Comparison of ENCODE assay signal across 11 mouse cellular contexts in genomic region chr11:117827386-117827785, GRCm38 (mm10). TPM values are rescaled to one million over a fixed set of nuclear protein-coding genes. Genes with fewer than 3 reads are reported as not detected.
A peak's percentile ranks its signal among the peaks of the same experiment; 100 is the strongest.
DNase-seq lines count a peak whose midpoint lies in the region; ATAC-seq and TF ChIP-seq lines count a peak whose summit lies in the region.
"Had no signal": no experiment of that assay in that cellular context is flagged by ENCODE, and none has a peak within 500 bp of the region (broad histone marks: within the 10 kb centered on the region; RNA-seq: fewer than 3 reads in every experiment).

No protein-coding gene starts in this region.

- no peak for TF ChIP-seq CTCF in gastrocnemius, adult 2 months (IDR thresholded peaks at IDR 0.05)

- no peak overlapping the region for H3K4me3 ChIP-seq in gastrocnemius, adult 2 months
- H3K4me3 ChIP-seq in midbrain, embryonic 10.5 days = no peak overlapping the region
- no peak overlapping the region for H3K4me3 ChIP-seq in midbrain, embryonic 13.5 days (replicated peaks)
- H3K4me3 ChIP-seq in limb, embryonic 15.5 days = no peak overlapping the region
- H3K4me3 ChIP-seq: megakaryocyte, embryonic 14.5 days had no signal

- no peak overlapping the region for H3K9ac ChIP-seq in midbrain, embryonic 13.5 days (replicated peaks)
- H3K9ac ChIP-seq in limb, embryonic 15.5 days = no peak overlapping the region

- H3K4me1 ChIP-seq in midbrain, embryonic 10.5 days = peaks cover 64% of the 10 kb centered on the region
- peaks cover 59% of the 10 kb centered on the region for H3K4me1 ChIP-seq in midbrain, embryonic 13.5 days (replicated peaks)
- H3K4me1 ChIP-seq in limb, embryonic 15.5 days = peaks cover 77% of the 10 kb centered on the region

- WGBS in midbrain, embryonic 10.5 days = 76% methylated on average over 3 of the region's 3 CpGs
- 81% methylated on average over 3 of the region's 3 CpGs for WGBS in midbrain, embryonic 13.5 days
- WGBS in limb, embryonic 15.5 days = 37% methylated on average over 3 of the region's 3 CpGs

- intact Hi-C loops in gastrocnemius, adult 2 months (cut with DNase I) = no loop called here

- ATAC-seq in midbrain, embryonic 13.5 days = no peak
- ATAC-seq in limb, embryonic 15.5 days (ENCODE audit: insufficient number of reproducible peaks, low FRiP score, low TSS enrichment, low read depth) = no peak

- H3K4me2 ChIP-seq in midbrain, embryonic 13.5 days (replicated peaks) = no peak overlapping the region
- H3K4me2 ChIP-seq in limb, embryonic 15.5 days = no peak overlapping the region

- peaks cover 19% of the 10 kb centered on the region for H3K36me3 ChIP-seq in midbrain, embryonic 10.5 days
- 0 out of 2 replicates have a peak, but pooled peaks cover 6% of the 10 kb centered on the region for H3K36me3 ChIP-seq in midbrain, embryonic 13.5 days
- no peaks in the 10 kb centered on the region; the same call in 1 of the 2 replicates for H3K36me3 ChIP-seq in limb, embryonic 15.5 days

- DNase-seq in gastrocnemius, adult 2 months = peak; percentile 18
- no peak for DNase-seq in gastrocnemius, adult 18-20 months (ENCODE audit: low spot score)
- DNase-seq in midbrain, embryonic 10.5 days (ENCODE audit: low spot score) = no peak
- peak; percentile 55 for DNase-seq in thymus, postnatal 14 days
- no peak for DNase-seq in right cerebral cortex, adult 2 months (ENCODE audit: low spot score in 2 of 2)
- no peak for DNase-seq in cerebellum, adult 11-12 months

- no peak overlapping the region for H3K27ac ChIP-seq in gastrocnemius, adult 2 months
- H3K27ac ChIP-seq in midbrain, embryonic 10.5 days (replicated peaks) = 0 out of 2 replicates have a peak overlapping the region, but pooled peaks have one; percentile 13
- H3K27ac ChIP-seq in midbrain, embryonic 13.5 days = no peak overlapping the region
- 0 out of 2 replicates have a peak overlapping the region, but pooled peaks have one; percentile 92 for H3K27ac ChIP-seq in limb, embryonic 15.5 days
- H3K27ac ChIP-seq: hindbrain, embryonic 10.5 days; kidney, postnatal 0 days had no signal

- H3K9me3 ChIP-seq in midbrain, embryonic 10.5 days (replicated peaks) = no peaks in the 10 kb centered on the region
- no peaks in the 10 kb centered on the region for H3K9me3 ChIP-seq in midbrain, embryonic 13.5 days
- no peaks in the 10 kb centered on the region for H3K9me3 ChIP-seq in limb, embryonic 15.5 days
- H3K9me3 ChIP-seq: hindbrain, embryonic 10.5 days; megakaryocyte, embryonic 14.5 days had no signal

- H3K27me3 ChIP-seq in midbrain, embryonic 10.5 days (ENCODE audit: low read depth, poor library complexity, severe bottlenecking) = no peaks in the 10 kb centered on the region
- H3K27me3 ChIP-seq in midbrain, embryonic 13.5 days = no peaks in the 10 kb centered on the region
- H3K27me3 ChIP-seq in limb, embryonic 15.5 days = no peaks in the 10 kb centered on the region

RNA-seq across cellular contexts. Expression of gene Tk1, which starts 1.5 kb away (rescaled TPM):
- total RNA-seq in gastrocnemius, adult 2 months (2021) = 1 to 10 TPM; 2.5 to 2.8 TPM
- total RNA-seq in gastrocnemius, adult 18-20 months (2021) = 1 to 10 TPM; 3.0 to 4.7 TPM
- polyA plus RNA-seq in midbrain, embryonic 10.5 days (2016; fragmentation: Nextera tagmentation; extraction: Ambion mirVana) = 123 and 137 TPM in 2 replicates
- polyA plus RNA-seq in midbrain, embryonic 13.5 days (2015; fragmentation: Nextera tagmentation; extraction: Ambion mirVana) = 34.5 and 36.2 TPM in 2 replicates
- polyA plus RNA-seq in limb, embryonic 15.5 days (2015; fragmentation: Nextera tagmentation; extraction: Ambion mirVana) = 119 and 134 TPM in 2 replicates

RNA-seq across cellular contexts. Expression of gene Afmid, which starts 1.7 kb away (rescaled TPM):
- 1 to 10 TPM; 3.1 to 3.3 TPM for total RNA-seq in gastrocnemius, adult 2 months (2021)
- 1 to 10 TPM; 2.8 to 4.5 TPM for total RNA-seq in gastrocnemius, adult 18-20 months (2021)
- 3.5 TPM in 2 replicates for polyA plus RNA-seq in midbrain, embryonic 10.5 days (2016; fragmentation: Nextera tagmentation; extraction: Ambion mirVana)
- 4.1 and 4.3 TPM in 2 replicates for polyA plus RNA-seq in midbrain, embryonic 13.5 days (2015; fragmentation: Nextera tagmentation; extraction: Ambion mirVana)
- polyA plus RNA-seq in limb, embryonic 15.5 days (2015; fragmentation: Nextera tagmentation; extraction: Ambion mirVana) = 4.6 and 4.9 TPM in 2 replicates

RNA-seq across cellular contexts. Expression of gene Gm20708, which starts 17.9 kb away (rescaled TPM):
- 1 to 10 TPM in 1 of 2 experiments, under 1 TPM in 1; 0.86 to 1.6 TPM for total RNA-seq in gastrocnemius, adult 2 months (2021)
- under 1 TPM; 0.47 to 0.68 TPM for total RNA-seq in gastrocnemius, adult 18-20 months (2021)
- 0.14 and 0.58 TPM in 2 replicates for polyA plus RNA-seq in midbrain, embryonic 10.5 days (2016; fragmentation: Nextera tagmentation; extraction: Ambion mirVana)
- 0.55 and 0.70 TPM in 2 replicates for polyA plus RNA-seq in midbrain, embryonic 13.5 days (2015; fragmentation: Nextera tagmentation; extraction: Ambion mirVana)
- 0.50 and 0.71 TPM in 2 replicates for polyA plus RNA-seq in limb, embryonic 15.5 days (2015; fragmentation: Nextera tagmentation; extraction: Ambion mirVana)

RNA-seq across cellular contexts. Expression of gene Syngr2, which starts 17.9 kb away (rescaled TPM):
- total RNA-seq in gastrocnemius, adult 2 months (2021) = 100 to 1,000 TPM; 169 to 173 TPM
- 100 to 1,000 TPM; 182 to 192 TPM for total RNA-seq in gastrocnemius, adult 18-20 months (2021)
- 36.2 and 39.4 TPM in 2 replicates for polyA plus RNA-seq in midbrain, embryonic 10.5 days (2016; fragmentation: Nextera tagmentation; extraction: Ambion mirVana)
- 14.3 and 15.0 TPM in 2 replicates for polyA plus RNA-seq in midbrain, embryonic 13.5 days (2015; fragmentation: Nextera tagmentation; extraction: Ambion mirVana)
- polyA plus RNA-seq in limb, embryonic 15.5 days (2015; fragmentation: Nextera tagmentation; extraction: Ambion mirVana) = 74.0 and 85.6 TPM in 2 replicates

RNA-seq across cellular contexts. Expression of gene Birc5, which starts 21.7 kb away (rescaled TPM):
- not detected for total RNA-seq in gastrocnemius, adult 2 months (2021)
- not detected for total RNA-seq in gastrocnemius, adult 18-20 months (2021)
- polyA plus RNA-seq in midbrain, embryonic 10.5 days (2016; fragmentation: Nextera tagmentation; extraction: Ambion mirVana) = 373 and 413 TPM in 2 replicates
- polyA plus RNA-seq in midbrain, embryonic 13.5 days (2015; fragmentation: Nextera tagmentation; extraction: Ambion mirVana) = 99.1 and 105 TPM in 2 replicates
- polyA plus RNA-seq in limb, embryonic 15.5 days (2015; fragmentation: Nextera tagmentation; extraction: Ambion mirVana) = 240 and 254 TPM in 2 replicates

Comparison
In these comparisons a context has a peak if more than half of its experiments do, and no peak if none do; other contexts are left out.
1. DNase-seq: peak in gastrocnemius, adult 2 months (single experiment) and thymus, postnatal 14 days (single experiment); none in gastrocnemius, adult 18-20 months (single experiment), midbrain, embryonic 10.5 days (single experiment), right cerebral cortex, adult 2 months (0 of 2) and cerebellum, adult 11-12 months (single experiment).
2. H3K27ac ChIP-seq: peak in midbrain, embryonic 10.5 days (single experiment) and limb, embryonic 15.5 days (single experiment); none in gastrocnemius, adult 2 months (single experiment) and midbrain, embryonic 13.5 days (single experiment).